29 mouse cellular contexts compared by ENCODE assay signal in genomic region chr5:130159761-130160201, GRCm38 (mm10). TPM values are rescaled to one million over a fixed set of nuclear protein-coding genes. Genes with fewer than 3 reads are reported as not detected.
DNase-seq lines count a peak whose midpoint lies in the region; ATAC-seq and TF ChIP-seq lines count a peak whose summit lies in the region.
"Had no signal": no experiment of that assay in that cellular context is flagged by ENCODE, and none has a peak within 500 bp of the region (broad histone marks: within the 10 kb centered on the region; RNA-seq: fewer than 3 reads in every experiment).

No protein-coding gene starts in this region.

- peak; percentile 53 for ATAC-seq in megakaryocyte, adult 5-6 weeks (ENCODE audit: poor library complexity, severe bottlenecking)
- no peak for ATAC-seq in hindbrain, embryonic 13.5 days (ENCODE audit: low FRiP score)
- ATAC-seq: forebrain, embryonic 15.5 days; hindbrain, postnatal 0 days; intestine, embryonic 15.5 days; midbrain, embryonic 13.5 days had no signal

- peak in 1 of 2 experiments; percentile 34; a peak in 1 of 4 replicates for TF ChIP-seq EP300 in MEL (IDR thresholded peaks at IDR 0.05; ENCODE audit: low read depth in 1 of 2, low read length in 2 of 2)

- 64% methylated on average over 7 of the region's 7 CpGs for WGBS in hindbrain, embryonic 13.5 days

- TF ChIP-seq RAD21 in MEL (IDR thresholded peaks at IDR 0.05; ENCODE audit: low read depth, low read length), result no peak

- peak overlapping the region; percentile 33 for H3K27ac ChIP-seq in MEL (ENCODE audit: control insufficient read depth, low read depth, low read length)
- H3K27ac ChIP-seq in hindbrain, embryonic 13.5 days, result no peak overlapping the region
- H3K27ac ChIP-seq in layer of hippocampus, adult 2 months, result no peak overlapping the region
- H3K27ac ChIP-seq: embryonic facial prominence, embryonic 12.5 days; forebrain, embryonic 15.5 days; gastrocnemius, adult 2 months; heart, embryonic 13.5 days; hindbrain, embryonic 10.5 days; hindbrain, postnatal 0 days; intestine, embryonic 15.5 days; limb, embryonic 12.5 days; midbrain, embryonic 13.5 days; neural tube, embryonic 15.5 days had no signal

- no peak overlapping the region for H3K4me2 ChIP-seq in hindbrain, embryonic 13.5 days
- H3K4me2 ChIP-seq: embryonic facial prominence, embryonic 12.5 days; forebrain, embryonic 15.5 days; heart, embryonic 13.5 days; intestine, embryonic 15.5 days; limb, embryonic 12.5 days; liver, embryonic 11.5 days; midbrain, embryonic 13.5 days; neural tube, embryonic 15.5 days had no signal

- H3K4me3 ChIP-seq in MEL (ENCODE audit: control insufficient read depth in 1 of 2, insufficient read depth in 1 of 2, low read depth in 2 of 2, low read length in 2 of 2), result no peak overlapping the region
- H3K4me3 ChIP-seq in hindbrain, embryonic 13.5 days, result no peak overlapping the region
- H3K4me3 ChIP-seq in layer of hippocampus, adult 2 months, result no peak overlapping the region
- H3K4me3 ChIP-seq: embryonic facial prominence, embryonic 12.5 days; forebrain, embryonic 15.5 days; gastrocnemius, adult 2 months; heart, embryonic 13.5 days; hindbrain, embryonic 10.5 days; intestine, embryonic 15.5 days; limb, embryonic 12.5 days; midbrain, embryonic 13.5 days; neural tube, embryonic 15.5 days had no signal

- H3K27me3 ChIP-seq in MEL (ENCODE audit: control insufficient read depth in 1 of 2, insufficient read depth in 2 of 2, low read length in 2 of 2), result no peaks in the 10 kb centered on the region
- H3K27me3 ChIP-seq in splenic B cell, adult 2 months (ENCODE audit: control insufficient read depth, insufficient read depth, low read length, poor library complexity, severe bottlenecking), result no peaks in the 10 kb centered on the region
- no peaks in the 10 kb centered on the region for H3K27me3 ChIP-seq in hindbrain, embryonic 13.5 days
- H3K27me3 ChIP-seq: forebrain, embryonic 15.5 days; intestine, embryonic 15.5 days; limb, embryonic 12.5 days; midbrain, embryonic 13.5 days; neural tube, embryonic 15.5 days had no signal

- no peak for TF ChIP-seq CTCF in MEL (IDR thresholded peaks at IDR 0.05 in 2 of 3, conservative IDR thresholded peaks at IDR 0.05 in 1 of 3; ENCODE audit: control insufficient read depth in 1 of 3, insufficient read depth in 1 of 3, low read depth in 2 of 3, low read length in 3 of 3, poor library complexity in 1 of 3, severe bottlenecking in 1 of 3)
- no peak for TF ChIP-seq CTCF in layer of hippocampus, adult 2 months (conservative IDR thresholded peaks at IDR 0.05)

- DNase-seq in spleen, postnatal 36 days (ENCODE audit: low spot score in 2 of 2), result peak; percentile 64 to 66
- DNase-seq in spleen, postnatal 14 days (ENCODE audit: low spot score in 2 of 2), result no peak
- peak; percentile 64 for DNase-seq in MEL (ENCODE audit: low read depth, low spot score)
- DNase-seq in splenic B cell, adult 2 months (ENCODE audit: low read depth, low spot score), result peak; percentile 77
- no peak for DNase-seq in layer of hippocampus, adult 2 months (ENCODE audit: low spot score in 2 of 2)
- no peak for DNase-seq in adrenal gland, adult 8-10 months
- DNase-seq: adrenal gland, postnatal 10 days; cerebellum, adult 8-10 months; cerebellum, postnatal 25 days; embryo, embryonic 11 days; heart, postnatal 10 days; kidney, adult 2 months; kidney, postnatal 36 days; lung, postnatal 36 days; thymus, adult 18-20 months; thymus, postnatal 4 days had no signal

- TF ChIP-seq POLR2A in MEL (IDR thresholded peaks at IDR 0.05; ENCODE audit: control insufficient read depth in 1 of 2, insufficient read depth in 1 of 2, low read depth in 1 of 2, low read length in 2 of 2, poor library complexity in 1 of 2), result no peak

- no peaks in the 10 kb centered on the region for H3K79me2 ChIP-seq in MEL (ENCODE audit: control insufficient read depth, insufficient read depth, low read length, poor library complexity)

- peak overlapping the region; percentile 40 for H3K9ac ChIP-seq in MEL (ENCODE audit: control insufficient read depth, low read depth, low read length, poor library complexity, severe bottlenecking)
- H3K9ac ChIP-seq in hindbrain, embryonic 13.5 days, result no peak overlapping the region
- H3K9ac ChIP-seq: embryonic facial prominence, embryonic 12.5 days; forebrain, embryonic 15.5 days; heart, embryonic 13.5 days; intestine, embryonic 15.5 days; limb, embryonic 12.5 days; midbrain, embryonic 13.5 days; neural tube, embryonic 15.5 days had no signal

- H3K4me1 ChIP-seq in MEL (ENCODE audit: control insufficient read depth in 1 of 2, insufficient read depth in 2 of 2, low read length in 2 of 2), result peaks cover 0 to 2% of the 10 kb centered on the region in 2 experiments; a peak in 2 of 4 replicates
- no peaks in the 10 kb centered on the region for H3K4me1 ChIP-seq in hindbrain, embryonic 13.5 days (replicated peaks)
- H3K4me1 ChIP-seq: embryonic facial prominence, embryonic 12.5 days; forebrain, embryonic 15.5 days; hindbrain, embryonic 10.5 days; intestine, embryonic 15.5 days; limb, embryonic 12.5 days; midbrain, embryonic 13.5 days; neural tube, embryonic 15.5 days had no signal

- H3K36me3 ChIP-seq in MEL (ENCODE audit: control insufficient read depth in 1 of 2, insufficient read depth in 2 of 2, low read length in 2 of 2), result peaks cover 0 to 2% of the 10 kb centered on the region in 2 experiments; a peak in 2 of 4 replicates
- H3K36me3 ChIP-seq in splenic B cell, adult 2 months (ENCODE audit: control insufficient read depth, insufficient read depth, low read length, poor library complexity, severe bottlenecking), result no peaks in the 10 kb centered on the region
- peaks cover 9% of the 10 kb centered on the region for H3K36me3 ChIP-seq in hindbrain, embryonic 13.5 days
- H3K36me3 ChIP-seq: embryonic facial prominence, embryonic 12.5 days; forebrain, embryonic 15.5 days; heart, embryonic 13.5 days; hindbrain, embryonic 10.5 days; intestine, embryonic 15.5 days; limb, embryonic 12.5 days had no signal

- no peaks in the 10 kb centered on the region for H3K9me3 ChIP-seq in MEL (replicated peaks; ENCODE audit: insufficient read depth, low read length)
- no peaks in the 10 kb centered on the region for H3K9me3 ChIP-seq in hindbrain, embryonic 13.5 days
- H3K9me3 ChIP-seq: embryonic facial prominence, embryonic 12.5 days; forebrain, embryonic 15.5 days; heart, embryonic 13.5 days; hindbrain, embryonic 10.5 days; intestine, embryonic 15.5 days; limb, embryonic 12.5 days; midbrain, embryonic 13.5 days; neural tube, embryonic 15.5 days had no signal

TF ChIP-seq in MEL, 35 proteins besides CTCF, POLR2A, EP300 and RAD21:
- TF ChIP-seq MAX (IDR thresholded peaks at IDR 0.05; ENCODE audit: low read length) (0 out of 2 replicates have a peak, but pooled peaks have one; percentile 35), ELF1 (IDR thresholded peaks at IDR 0.05; ENCODE audit: low read depth, low read length) (no peak)

RNA-seq across cellular contexts. Expression of gene Rabgef1, which starts 11.8 kb away (rescaled TPM):
- total RNA-seq in MEL (2012; rRNA removed), result 24.3 and 25.8 TPM in 2 replicates
- polyA plus RNA-seq in MEL (2012; ENCODE audit: insufficient read depth in 1 of 2, insufficient read length in 2 of 2, low read depth in 1 of 2, low replicate concordance in 2 of 2, missing spikeins in 1 of 2), result 10 to 100 TPM in 1 of 2 experiments, not detected in 1; 35.1 TPM
- total RNA-seq in megakaryocyte, adult 5-6 weeks (2015), result 16.8 and 19.0 TPM in 2 replicates
- total RNA-seq in megakaryocyte, adult 5-6 weeks (2017), result 19.9 and 22.2 TPM in 2 replicates
- polyA plus RNA-seq in hindbrain, embryonic 13.5 days (2015; fragmentation: Nextera tagmentation; extraction: Ambion mirVana), result 40.6 and 40.8 TPM in 2 replicates
- total RNA-seq in layer of hippocampus, adult 2 months (2021), result 10 to 100 TPM; 48.8 to 51.1 TPM
- 10 to 100 TPM; 32.0 to 53.7 (median 39.0) TPM for total RNA-seq in adrenal gland, adult 8-10 months (2022)

RNA-seq across cellular contexts. Expression of gene Kctd7, which starts 15.1 kb away (rescaled TPM):
- 6.4 and 7.0 TPM in 2 replicates for total RNA-seq in MEL (2012; rRNA removed)
- polyA plus RNA-seq in MEL (2012; ENCODE audit: insufficient read depth in 1 of 2, insufficient read length in 2 of 2, low read depth in 1 of 2, low replicate concordance in 2 of 2, missing spikeins in 1 of 2), result 1 to 10 TPM in 1 of 2 experiments, not detected in 1; 5.8 TPM
- total RNA-seq in megakaryocyte, adult 5-6 weeks (2015), result 1.0 and 1.4 TPM in 2 replicates
- 2.2 and 8.9 TPM in 2 replicates for total RNA-seq in megakaryocyte, adult 5-6 weeks (2017)
- polyA plus RNA-seq in hindbrain, embryonic 13.5 days (2015; fragmentation: Nextera tagmentation; extraction: Ambion mirVana), result 13.2 and 13.7 TPM in 2 replicates
- 10 to 100 TPM; 10.3 to 12.8 TPM for total RNA-seq in layer of hippocampus, adult 2 months (2021)
- 10 to 100 TPM; 14.5 to 19.6 (median 17.4) TPM for total RNA-seq in adrenal gland, adult 8-10 months (2022)

RNA-seq across cellular contexts. Expression of gene Tmem248, which starts 57.1 kb away (rescaled TPM):
- total RNA-seq in MEL (2012; rRNA removed), result 50.5 and 58.2 TPM in 2 replicates
- 10 to 100 TPM in 1 of 2 experiments, not detected in 1; 55.5 TPM for polyA plus RNA-seq in MEL (2012; ENCODE audit: insufficient read depth in 1 of 2, insufficient read length in 2 of 2, low read depth in 1 of 2, low replicate concordance in 2 of 2, missing spikeins in 1 of 2)
- 33.7 and 36.5 TPM in 2 replicates for total RNA-seq in megakaryocyte, adult 5-6 weeks (2015)
- 35.1 and 38.1 TPM in 2 replicates for total RNA-seq in megakaryocyte, adult 5-6 weeks (2017)
- 23.0 and 25.5 TPM in 2 replicates for polyA plus RNA-seq in hindbrain, embryonic 13.5 days (2015; fragmentation: Nextera tagmentation; extraction: Ambion mirVana)
- 10 to 100 TPM; 39.7 to 41.4 TPM for total RNA-seq in layer of hippocampus, adult 2 months (2021)
- total RNA-seq in adrenal gland, adult 8-10 months (2022), result 10 to 100 TPM; 69.6 to 86.9 (median 75.6) TPM

Comparison
In these comparisons a context has a peak if more than half of its experiments do, and no peak if none do; other contexts are left out.
1. DNase-seq: peak in spleen, postnatal 36 days (2 of 2), MEL (single experiment) and splenic B cell, adult 2 months (single experiment); none in spleen, postnatal 14 days (0 of 2), layer of hippocampus, adult 2 months (0 of 2) and adrenal gland, adult 8-10 months (single experiment).